Mouse (Mus musculus) ES-Bruce4 (cell line): Measurements from ENCODE around the gene Gm1113. TPM values are rescaled to one million over a fixed set of nuclear protein-coding genes. Genes with fewer than 3 reads are reported as not detected.

Experiments used
- H3K27ac ChIP-seq: 2 replicates; pipeline ENCODE4 v1.5.1; 2012; ENCODE audit warnings: low read length, inconsistent platforms; ENCODE audit not compliant: insufficient read depth
- H3K27me3 ChIP-seq: 2 replicates; pipeline ENCODE4 v1.6.1; 2012; ENCODE audit warnings: mild to moderate bottlenecking, low read length, inconsistent platforms; ENCODE audit not compliant: control insufficient read depth, poor library complexity, insufficient read depth, severe bottlenecking
- H3K36me3 ChIP-seq: 2 replicates; pipeline ENCODE4 v1.6.1; 2012; ENCODE audit warnings: inconsistent platforms, mild to moderate bottlenecking, low read length, moderate library complexity; ENCODE audit not compliant: control insufficient read depth, poor library complexity, insufficient read depth, severe bottlenecking
- H3K4me1 ChIP-seq: one replicate; pipeline ENCODE4 v1.8.1; 2011; ENCODE audit warnings: low read length; ENCODE audit not compliant: control insufficient read depth, insufficient read depth
- H3K4me3 ChIP-seq: 2 replicates; pipeline ENCODE4 v1.5.1; 2011; ENCODE audit warnings: low read depth, mild to moderate bottlenecking, low read length
- H3K9ac ChIP-seq: 2 replicates; pipeline ENCODE4 v1.6.1; 2012; ENCODE audit warnings: low read depth, mild to moderate bottlenecking, inconsistent platforms; ENCODE audit not compliant: poor library complexity, severe bottlenecking
- H3K9me3 ChIP-seq: replicated peaks from 2 replicates; pipeline ENCODE4 v1.6.1; 2012; ENCODE audit warnings: mild to moderate bottlenecking, low read length, inconsistent platforms; ENCODE audit not compliant: control insufficient read depth, poor library complexity, insufficient read depth, severe bottlenecking
- CTCF ChIP-seq: IDR thresholded peaks from one replicate; pipeline ENCODE4 v1.8.1; 2011; ENCODE audit warnings: low read depth, low read length
- EP300 ChIP-seq: IDR thresholded peaks from 2 replicates; pipeline ENCODE4 v1.6.1; 2011; ENCODE audit warnings: low read depth, low read length; ENCODE audit not compliant: insufficient read depth
- POLR2A ChIP-seq: IDR thresholded peaks from one replicate; pipeline ENCODE4 v1.8.1; 2011; ENCODE audit warnings: low read length; ENCODE audit not compliant: insufficient read depth
- polyA plus RNA-seq: library from polyadenylated mRNA; stranded (reverse); fragments of >200 nt; gene quantifications from 2 replicates; pipeline ENCODE4 v1.2.4, GENCODE M21; 2011; ENCODE audit warnings: low read depth; ENCODE audit not compliant: missing spikeins, insufficient read depth, insufficient read length

Gm1113 gene
- not detected in 2 replicates for polyA plus RNA-seq

DNA sequence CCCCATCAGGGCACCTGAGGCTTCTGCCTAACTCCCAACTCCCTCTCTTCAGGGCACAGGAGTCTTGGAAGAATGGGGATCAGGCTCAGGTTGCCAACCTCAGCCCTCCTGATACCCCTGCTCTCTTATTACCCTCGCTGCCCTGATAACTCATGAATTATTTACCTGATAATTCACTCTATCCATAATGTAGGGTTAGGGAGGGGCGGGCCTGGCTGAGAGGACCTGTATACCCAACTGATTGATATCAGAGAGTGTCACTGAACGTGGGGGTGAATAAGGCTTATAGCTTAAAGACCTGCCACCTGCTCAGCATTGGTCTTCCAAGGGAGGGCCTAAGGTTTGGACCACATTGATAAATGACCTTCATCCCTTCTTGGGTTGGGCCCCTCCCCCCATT lies at the start of gene Gm1113:
Gm1113 (minus strand) TSS at position 101 of the 400 bp plus-strand sequence.
- no peak for TF ChIP-seq EP300
- Histone ChIP-seq H3K36me3 (no peaks in the 10 kb centered on the region), H3K9ac (no peak within 1 kb of the TSS), H3K9me3 (no peaks in the 10 kb centered on the region), H3K27me3 (no peaks in the 10 kb centered on the region), H3K4me3 (no peak within 1 kb of the TSS), H3K4me1 (no peaks in the 10 kb centered on the region), H3K27ac (no peak within 1 kb of the TSS)

DNA sequence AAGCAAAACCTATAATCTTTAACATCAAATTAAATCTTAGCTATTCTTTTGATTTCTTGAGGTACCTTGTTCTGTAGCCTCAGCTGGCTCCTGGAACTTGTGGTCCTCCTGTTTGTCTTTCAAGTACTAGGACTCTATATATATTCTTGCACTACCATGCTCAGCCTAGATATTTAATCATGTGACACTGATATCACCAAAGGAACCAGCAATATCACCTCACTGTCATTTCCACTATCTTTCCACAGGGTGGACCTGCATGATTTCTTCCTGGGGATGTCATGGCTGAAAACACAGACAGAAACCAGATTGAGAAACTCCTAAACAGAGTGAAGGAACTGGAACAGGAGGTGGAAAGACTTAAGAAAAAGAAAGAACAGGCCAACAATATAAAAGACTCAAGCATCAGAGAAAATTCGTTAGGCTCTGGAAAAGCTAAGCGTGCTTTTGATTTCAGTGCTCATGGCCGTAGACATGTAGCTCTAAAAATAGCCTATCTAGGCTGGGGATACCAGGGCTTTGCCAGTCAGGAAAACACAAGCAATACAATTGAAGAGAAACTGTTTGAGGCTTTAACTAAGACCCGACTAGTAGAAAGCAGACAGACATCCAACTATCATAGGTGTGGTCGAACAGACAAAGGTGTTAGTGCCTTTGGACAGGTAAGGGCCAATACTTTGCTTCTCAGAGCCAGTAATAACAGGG lies 46.6 kb upstream of the Gm1113 start:
- no peaks in the 10 kb centered on the region for H3K27me3 ChIP-seq
- no peak overlapping the region for H3K27ac ChIP-seq
- no peak overlapping the region for H3K4me3 ChIP-seq
- no peaks in the 10 kb centered on the region for H3K9me3 ChIP-seq
- no peak for TF ChIP-seq CTCF
- TF ChIP-seq EP300, result no peak
- TF ChIP-seq POLR2A, result no peak
- H3K36me3 ChIP-seq, result peaks cover 58% of the 10 kb centered on the region
- no peak overlapping the region for H3K9ac ChIP-seq
- H3K4me1 ChIP-seq, result no peaks in the 10 kb centered on the region

DNA sequence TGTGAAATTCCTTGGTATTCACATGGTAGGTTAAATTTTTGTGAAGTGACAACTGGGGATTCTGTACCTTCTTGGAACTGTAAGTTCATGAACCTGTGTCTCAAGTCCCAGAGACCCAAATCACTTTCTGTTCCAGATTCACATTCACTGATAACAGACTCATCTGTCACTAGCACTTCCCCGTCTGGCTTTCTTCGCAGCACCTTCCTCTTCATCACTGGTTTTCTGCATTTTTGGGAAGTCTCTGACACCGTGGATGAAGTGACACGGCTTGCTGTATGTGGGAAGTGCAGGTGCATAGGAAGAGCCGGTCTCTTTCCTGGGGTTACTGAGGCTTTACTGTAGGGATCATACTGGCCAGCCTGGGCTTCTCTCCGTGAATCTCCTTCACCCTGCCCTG lies 43.5 kb upstream of the Gm1113 start:
- H3K9ac ChIP-seq, result no peak overlapping the region
- no peak overlapping the region for H3K4me3 ChIP-seq
- peaks cover 40% of the 10 kb centered on the region for H3K36me3 ChIP-seq
- no peak overlapping the region for H3K27ac ChIP-seq
- H3K27me3 ChIP-seq, result peaks cover 4% of the 10 kb centered on the region; the same call in 1 of the 2 replicates
- H3K9me3 ChIP-seq, result no peaks in the 10 kb centered on the region
- no peaks in the 10 kb centered on the region for H3K4me1 ChIP-seq
- TF ChIP-seq EP300 (no peak), POLR2A (no peak), CTCF (no peak)

DNA sequence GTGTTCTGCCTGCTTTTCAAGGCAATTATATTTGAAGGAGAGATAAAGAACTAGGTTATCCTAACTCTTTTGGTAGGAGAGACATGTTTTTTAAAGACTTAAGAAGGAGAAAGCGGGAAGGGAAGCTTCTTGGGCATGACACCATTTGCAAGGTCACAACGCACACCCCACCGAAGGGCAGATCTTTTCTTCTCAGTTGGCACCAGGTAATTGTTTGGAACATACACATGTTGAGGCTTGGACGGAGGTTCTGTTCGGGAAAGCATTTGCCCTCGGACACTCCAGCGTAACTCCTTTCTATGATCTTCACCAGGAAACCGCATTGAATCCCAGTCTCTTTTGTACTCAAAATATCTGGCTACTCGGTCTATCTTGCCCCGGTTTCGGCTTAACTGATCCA lies 43.0 kb upstream of the Gm1113 start:
- H3K36me3 ChIP-seq, result peaks cover 36% of the 10 kb centered on the region
- H3K9ac ChIP-seq, result no peak overlapping the region
- TF ChIP-seq EP300 (no peak), POLR2A (no peak), CTCF (no peak)
- H3K4me1 ChIP-seq, result no peaks in the 10 kb centered on the region
- no peak overlapping the region for H3K4me3 ChIP-seq
- H3K27ac ChIP-seq, result no peak overlapping the region
- H3K9me3 ChIP-seq, result no peaks in the 10 kb centered on the region
- H3K27me3 ChIP-seq, result peaks cover 4% of the 10 kb centered on the region; the same call in 1 of the 2 replicates

DNA sequence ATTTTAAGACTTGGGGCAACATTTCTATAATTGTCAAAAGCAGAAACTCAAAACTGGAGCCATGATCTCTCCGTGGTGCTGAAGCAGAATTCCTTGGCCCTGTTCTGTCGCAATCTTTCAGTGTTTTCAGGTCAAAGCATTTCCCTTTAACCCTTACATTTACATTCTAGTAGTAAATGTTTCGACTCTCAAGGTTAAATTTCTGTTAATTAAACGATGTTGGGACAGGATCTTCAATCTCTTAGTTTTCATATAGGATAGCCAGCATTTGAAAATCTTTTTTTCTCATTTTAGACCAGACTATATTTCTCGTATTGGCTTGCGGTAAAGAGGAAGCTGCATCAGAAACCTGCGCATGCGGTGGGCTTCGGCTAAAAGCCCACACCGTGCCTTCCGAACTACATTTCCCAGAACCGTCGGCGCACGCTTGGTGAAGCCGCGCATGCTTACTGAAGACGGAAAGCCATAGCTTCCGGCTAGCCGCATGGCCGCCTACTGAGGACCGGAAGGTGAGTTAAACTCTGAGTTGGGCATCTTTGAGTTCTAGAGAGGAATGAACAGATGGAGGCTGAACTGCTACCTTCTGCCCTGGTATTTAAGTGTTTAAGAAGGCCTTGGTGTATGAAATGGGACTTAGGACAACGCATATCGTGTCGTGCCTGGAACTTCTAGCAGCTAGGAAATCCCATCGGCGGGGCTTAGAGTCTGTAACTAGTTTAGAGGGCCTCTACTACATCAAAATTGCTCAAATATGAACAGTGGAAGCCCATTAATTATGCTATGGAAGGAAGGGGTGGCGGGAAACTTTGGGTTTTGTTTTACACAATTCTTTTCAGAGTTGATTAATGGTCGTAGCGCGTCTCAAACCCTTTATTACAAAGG lies 41.2 kb upstream of the Gm1113 start:
- TF ChIP-seq EP300 (no peak), POLR2A (peak; percentile 62)
- Histone ChIP-seq H3K36me3 (peaks cover 18% of the 10 kb centered on the region), H3K27me3 (peaks cover 4% of the 10 kb centered on the region; the same call in 1 of the 2 replicates), H3K4me3 (peak overlapping the region; percentile 93), H3K9ac (peak overlapping the region; percentile 89), H3K27ac (no peak overlapping the region), H3K4me1 (no peaks in the 10 kb centered on the region), H3K9me3 (no peaks in the 10 kb centered on the region)
